Mouse (Mus musculus) mouse trophoblast stem cell (cell line): ENCODE results near the gene Msl3.

Experiments used
- in situ Hi-C, 2 experiments: fragments of 300-500 bp; cut with MseI, MboI; formaldehyde crosslinking; loops; 2 replicates in 1 of 2; 3 replicates in 1 of 2; pipeline ENCODE4 v1.15.1; 2025

Msl3 gene

GRCm38 (mm10) chrX:168673525-168674406, at the start of gene Msl3:
Gene Msl3 (minus strand): TSS chrX:168673898.
- in situ Hi-C loops: no loop called here

- in situ Hi-C loops: loop anchor here (5.0 to 10.0 kb wide), 2 partner anchors 217 to 219 kb away; no protein-coding TSS in a partner anchor
These were observed 44.3 kb upstream of the Msl3 start for GRCm38 (mm10) chrX:168717969-168718368.

GRCm38 (mm10) chrX:168674407-168674962, 787 bp upstream of the Msl3 start:
- in situ Hi-C loops: no loop called here

- in situ Hi-C loops: no loop called here
These were observed 679 bp downstream of the Msl3 start for GRCm38 (mm10) chrX:168672913-168673524.

GRCm38 (mm10) chrX:168672425-168672824, 1.3 kb downstream of the Msl3 start:
- in situ Hi-C loops: no loop called here

GRCm38 (mm10) chrX:168663982-168664689, 9.6 kb downstream of the Msl3 start:
- in situ Hi-C loops: no loop called here

- in situ Hi-C loops: no loop called here
These were observed 13.5 kb downstream of the Msl3 start for GRCm38 (mm10) chrX:168660236-168660635.

- in situ Hi-C loops: loop anchor here in 1 of 2 experiments (10.0 kb wide), 1 partner anchor 275 kb away; no protein-coding TSS in a partner anchor
These were observed 13.9 kb downstream of the Msl3 start for GRCm38 (mm10) chrX:168659803-168660202.

GRCm38 (mm10) chrX:168659275-168659674, 14.4 kb downstream of the Msl3 start:
- in situ Hi-C loops: loop anchor here in 1 of 2 experiments (10.0 kb wide), 1 partner anchor 276 kb away; no protein-coding TSS in a partner anchor

- in situ Hi-C loops: loop anchor here in 1 of 2 experiments (10.0 kb wide), 1 partner anchor 277 kb away; no protein-coding TSS in a partner anchor
These were observed 15.9 kb downstream of the Msl3 start for GRCm38 (mm10) chrX:168657795-168658194.

GRCm38 (mm10) chrX:168649336-168649735, 24.4 kb downstream of the Msl3 start:
- in situ Hi-C loops: no loop called here

GRCm38 (mm10) chrX:168647746-168648145, 26.0 kb downstream of the Msl3 start:
- in situ Hi-C loops: no loop called here

GRCm38 (mm10) chrX:168643451-168643850, 30.2 kb downstream of the Msl3 start:
- in situ Hi-C loops: no loop called here

GRCm38 (mm10) chrX:168639556-168640356, 33.9 kb downstream of the Msl3 start:
- in situ Hi-C loops: no loop called here
